Mouse (Mus musculus): Measurements from ENCODE around the gene Rab3ip.
A peak's percentile ranks its signal among the peaks of the same experiment; 100 is the strongest.

Gene Rab3ip

GRCm38 (mm10) chr10:116950009-116950769 lies at the start of gene Rab3ip:
TSS of gene Rab3ip (minus strand) at chr10:116950769.
- peak; percentile 91 for ATAC-seq (ENCODE audit: insufficient number of reproducible peaks, low FRiP score, low TSS enrichment)

- ATAC-seq (ENCODE audit: insufficient number of reproducible peaks, low FRiP score, low TSS enrichment), result no peak
Measured at GRCm38 (mm10) chr10:116998716-116999455, 48.3 kb upstream of the Rab3ip start.

- ATAC-seq (ENCODE audit: insufficient number of reproducible peaks, low FRiP score, low TSS enrichment), result no peak
Measured at GRCm38 (mm10) chr10:116996236-116996600, 45.6 kb upstream of the Rab3ip start.

- ATAC-seq (ENCODE audit: insufficient number of reproducible peaks, low FRiP score, low TSS enrichment), result no peak
Measured at GRCm38 (mm10) chr10:116995584-116996235, 45.1 kb upstream of the Rab3ip start.

- no peak for ATAC-seq (ENCODE audit: insufficient number of reproducible peaks, low FRiP score, low TSS enrichment)
Measured at GRCm38 (mm10) chr10:116995162-116995561, 44.6 kb upstream of the Rab3ip start.

GRCm38 (mm10) chr10:116993971-116994370 lies 43.4 kb upstream of the Rab3ip start:
- no peak for ATAC-seq (ENCODE audit: insufficient number of reproducible peaks, low FRiP score, low TSS enrichment)

- no peak for ATAC-seq (ENCODE audit: insufficient number of reproducible peaks, low FRiP score, low TSS enrichment)
Measured at GRCm38 (mm10) chr10:116986264-116987082, 35.9 kb upstream of the Rab3ip start, which contains the start of gene Best3. TSS of gene Best3 (plus strand) at chr10:116986314.

- no peak for ATAC-seq (ENCODE audit: insufficient number of reproducible peaks, low FRiP score, low TSS enrichment)
Measured at GRCm38 (mm10) chr10:116984836-116985235, 34.3 kb upstream of the Rab3ip start.

GRCm38 (mm10) chr10:116982526-116982925 lies 32.0 kb upstream of the Rab3ip start:
- no peak for ATAC-seq (ENCODE audit: insufficient number of reproducible peaks, low FRiP score, low TSS enrichment)

GRCm38 (mm10) chr10:116980888-116981287 lies 30.3 kb upstream of the Rab3ip start:
- no peak for ATAC-seq (ENCODE audit: insufficient number of reproducible peaks, low FRiP score, low TSS enrichment)

- ATAC-seq (ENCODE audit: insufficient number of reproducible peaks, low FRiP score, low TSS enrichment), result no peak
Measured at GRCm38 (mm10) chr10:116980273-116980672, 29.7 kb upstream of the Rab3ip start.

- no peak for ATAC-seq (ENCODE audit: insufficient number of reproducible peaks, low FRiP score, low TSS enrichment)
Measured at GRCm38 (mm10) chr10:116978841-116979240, 28.3 kb upstream of the Rab3ip start.

- ATAC-seq (ENCODE audit: insufficient number of reproducible peaks, low FRiP score, low TSS enrichment), result no peak
Measured at GRCm38 (mm10) chr10:116977858-116978257, 27.3 kb upstream of the Rab3ip start.

GRCm38 (mm10) chr10:116977455-116977854 lies 26.9 kb upstream of the Rab3ip start:
- ATAC-seq (ENCODE audit: insufficient number of reproducible peaks, low FRiP score, low TSS enrichment), result no peak

GRCm38 (mm10) chr10:116972509-116972908 lies 21.9 kb upstream of the Rab3ip start, which contains the start of gene Gm10271:
TSS of gene Gm10271 (minus strand) at chr10:116972609.
- ATAC-seq (ENCODE audit: insufficient number of reproducible peaks, low FRiP score, low TSS enrichment), result no peak

GRCm38 (mm10) chr10:116968741-116969140 lies 18.2 kb upstream of the Rab3ip start:
- no peak for ATAC-seq (ENCODE audit: insufficient number of reproducible peaks, low FRiP score, low TSS enrichment)

- ATAC-seq (ENCODE audit: insufficient number of reproducible peaks, low FRiP score, low TSS enrichment), result no peak
Measured at GRCm38 (mm10) chr10:116966065-116966464, 15.5 kb upstream of the Rab3ip start.

GRCm38 (mm10) chr10:116965297-116965696 lies 14.7 kb upstream of the Rab3ip start:
- no peak for ATAC-seq (ENCODE audit: insufficient number of reproducible peaks, low FRiP score, low TSS enrichment)

GRCm38 (mm10) chr10:116964571-116964970 lies 14.0 kb upstream of the Rab3ip start:
- no peak for ATAC-seq (ENCODE audit: insufficient number of reproducible peaks, low FRiP score, low TSS enrichment)

GRCm38 (mm10) chr10:116964084-116964483 lies 13.5 kb upstream of the Rab3ip start:
- ATAC-seq (ENCODE audit: insufficient number of reproducible peaks, low FRiP score, low TSS enrichment), result no peak
